Mouse (Mus musculus): ENCODE data around the gene Pgm2l1. TPM values are rescaled to one million over a fixed set of nuclear protein-coding genes. Genes with fewer than 3 reads are reported as not detected.

The Pgm2l1 gene
- polyA plus RNA-seq, 1 experiment from 2014 or later: 21.3 TPM

Other genes starting within 250 kb of the Pgm2l1 start
- 5.0 and 5.5 TPM in 2 replicates for gene Rnf169, start 246.9 kb upstream of the Pgm2l1 start, polyA plus RNA-seq (2015; fragmentation: Nextera tagmentation; extraction: Ambion mirVana)
- gene Chrdl2, start 221.2 kb upstream of the Pgm2l1 start, polyA plus RNA-seq (2015; fragmentation: Nextera tagmentation; extraction: Ambion mirVana): not detected in 2 replicates
- gene Pold3, start 105.8 kb upstream of the Pgm2l1 start, polyA plus RNA-seq (2015; fragmentation: Nextera tagmentation; extraction: Ambion mirVana): 57.1 and 59.4 TPM in 2 replicates
- gene Lipt2, start 68.1 kb upstream of the Pgm2l1 start, polyA plus RNA-seq (2015; fragmentation: Nextera tagmentation; extraction: Ambion mirVana): 14.6 and 16.6 TPM in 2 replicates
- 1.2 and 1.7 TPM in 2 replicates for gene Kcne3, start 50.9 kb upstream of the Pgm2l1 start, polyA plus RNA-seq (2015; fragmentation: Nextera tagmentation; extraction: Ambion mirVana)
- gene P4ha3, start 58.1 kb downstream of the Pgm2l1 start, polyA plus RNA-seq (2015; fragmentation: Nextera tagmentation; extraction: Ambion mirVana): 3.6 and 5.5 TPM in 2 replicates
- gene C2cd3, start 144.8 kb downstream of the Pgm2l1 start, polyA plus RNA-seq (2015; fragmentation: Nextera tagmentation; extraction: Ambion mirVana): 25.7 and 28.7 TPM in 2 replicates
- gene Ppme1, start 144.9 kb downstream of the Pgm2l1 start, polyA plus RNA-seq (2015; fragmentation: Nextera tagmentation; extraction: Ambion mirVana): 139 and 144 TPM in 2 replicates
- not detected in 2 replicates for gene Ucp3, start 245.6 kb downstream of the Pgm2l1 start, polyA plus RNA-seq (2015; fragmentation: Nextera tagmentation; extraction: Ambion mirVana)